Mouse (Mus musculus) hindbrain, embryonic 16.5 days (tissue): Measurements from ENCODE around the gene Ly86. TPM values are rescaled to one million over a fixed set of nuclear protein-coding genes. Genes with fewer than 3 reads are reported as not detected.

Experiments
- ATAC-seq: fragments of 200-750 bp; cut with Nextera tagmentation; 2 replicates; pipeline ENCODE4 v1.8.0; 2017; ENCODE audit warnings: moderate TSS enrichment, moderate library complexity
- H3K27ac ChIP-seq: fragments of 300-500 bp; sonication (generic); 2 replicates; pipeline ENCODE4 v1.5.1; 2014; ENCODE audit warnings: low read depth, mild to moderate bottlenecking, control low read depth, low read length, moderate library complexity
- H3K27me3 ChIP-seq: fragments of 300-500 bp; sonication (generic); replicated peaks from 2 replicates; pipeline ENCODE4 v1.6.1; 2014; ENCODE audit warnings: low read length; ENCODE audit not compliant: control insufficient read depth, insufficient read depth
- H3K36me3 ChIP-seq: fragments of 300-500 bp; sonication (generic); 2 replicates; pipeline ENCODE4 v1.6.1; 2014; ENCODE audit warnings: mild to moderate bottlenecking, low read length, moderate library complexity, mixed read lengths; ENCODE audit not compliant: control insufficient read depth, insufficient read depth
- H3K4me1 ChIP-seq: fragments of 300-500 bp; sonication (generic); 2 replicates; pipeline ENCODE4 v1.6.1; 2014; ENCODE audit warnings: low read depth, low read length; ENCODE audit not compliant: control insufficient read depth, insufficient read depth
- H3K4me2 ChIP-seq: fragments of 300-500 bp; sonication (generic); 2 replicates; pipeline ENCODE4 v1.6.1; 2014; ENCODE audit warnings: mild to moderate bottlenecking, low read length, control low read depth, moderate library complexity
- H3K4me3 ChIP-seq: fragments of 300-500 bp; sonication (generic); 2 replicates; pipeline ENCODE4 v1.5.1; 2014; ENCODE audit warnings: mild to moderate bottlenecking, low read length, control low read depth, moderate library complexity
- H3K9ac ChIP-seq: fragments of 300-500 bp; sonication (generic); 2 replicates; pipeline ENCODE4 v1.6.1; 2014; ENCODE audit warnings: low read depth, mild to moderate bottlenecking, control low read depth, low read length, moderate library complexity
- H3K9me3 ChIP-seq: fragments of 300-500 bp; sonication (generic); 2 replicates; pipeline ENCODE4 v1.6.1; 2014; ENCODE audit warnings: mild to moderate bottlenecking, low read length, moderate library complexity; ENCODE audit not compliant: control insufficient read depth
- WGBS: fragments of 180-500 bp; shearing (Covaris S2); extraction: QIAGEN DNeasy Blood & Tissue Kit; methylation state at CpG from one replicate; pipeline ENCODE4 v1.1.7; 2014; 5-methylcytosine and 5-hydroxymethylcytosine counted together
- polyA plus RNA-seq: library from polyadenylated mRNA; unstranded; fragments of >200 nt; fragmentation: Nextera tagmentation; extraction: Ambion mirVana; gene quantifications from 2 replicates; pipeline ENCODE4 v1.2.1, GENCODE M21; 2015

Gene Ly86
- polyA plus RNA-seq, 1 experiment from 2014 or later = 9.2 TPM

DNA sequence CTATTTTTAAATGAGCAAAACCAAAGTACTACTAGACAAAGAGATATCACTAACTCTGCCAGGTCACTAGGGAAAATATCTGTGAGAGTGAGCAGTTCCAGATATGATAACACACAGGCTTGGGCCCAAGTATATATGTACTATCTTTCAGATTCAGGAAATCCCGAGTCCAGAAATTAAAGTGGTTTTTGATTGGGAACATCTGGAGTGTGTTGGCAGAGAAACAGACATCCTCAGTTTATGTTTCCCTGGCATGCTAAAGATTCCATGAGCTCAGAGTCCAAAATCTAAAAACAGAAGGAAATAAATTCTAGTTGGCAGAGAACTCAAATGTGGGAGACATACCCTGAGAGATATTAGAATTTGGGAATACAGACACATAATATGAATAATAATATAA is 16.2 kb downstream of the Ly86 start:
- no peak overlapping the region for H3K4me3 ChIP-seq
- no peaks in the 10 kb centered on the region for H3K27me3 ChIP-seq
- H3K27ac ChIP-seq = no peak overlapping the region
- no peak overlapping the region for H3K4me2 ChIP-seq
- ATAC-seq = no peak
- H3K36me3 ChIP-seq = no peaks in the 10 kb centered on the region
- H3K4me1 ChIP-seq = no peaks in the 10 kb centered on the region
- H3K9ac ChIP-seq = no peak overlapping the region
- no peaks in the 10 kb centered on the region for H3K9me3 ChIP-seq
- 62% methylated on average over 1 of the region's 1 CpGs for WGBS

DNA sequence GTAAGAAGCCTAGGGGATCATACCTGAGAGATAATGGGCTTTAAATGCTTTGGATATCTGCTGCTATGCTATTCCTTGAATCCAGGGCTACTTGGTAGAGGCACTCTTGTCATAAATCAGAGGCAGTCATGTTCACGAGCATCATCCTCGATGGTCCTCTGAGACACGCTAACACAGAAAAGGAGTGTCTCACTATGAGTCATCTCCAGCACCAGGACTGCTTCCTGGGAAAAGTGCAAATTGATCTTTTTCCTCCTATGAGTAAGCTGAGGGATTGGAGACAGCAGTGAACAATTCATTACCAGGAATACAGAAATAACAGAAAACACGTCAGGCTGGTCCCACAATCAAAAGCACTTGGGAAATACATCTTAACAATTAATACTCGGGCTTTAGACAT is 19.3 kb downstream of the Ly86 start:
- Histone ChIP-seq H3K36me3 (no peaks in the 10 kb centered on the region), H3K27ac (no peak overlapping the region), H3K4me2 (no peak overlapping the region), H3K4me3 (no peak overlapping the region), H3K9me3 (no peaks in the 10 kb centered on the region), H3K9ac (no peak overlapping the region), H3K27me3 (no peaks in the 10 kb centered on the region), H3K4me1 (no peaks in the 10 kb centered on the region)
- ATAC-seq = no peak
- 75% methylated on average over 5 of the region's 5 CpGs for WGBS

DNA sequence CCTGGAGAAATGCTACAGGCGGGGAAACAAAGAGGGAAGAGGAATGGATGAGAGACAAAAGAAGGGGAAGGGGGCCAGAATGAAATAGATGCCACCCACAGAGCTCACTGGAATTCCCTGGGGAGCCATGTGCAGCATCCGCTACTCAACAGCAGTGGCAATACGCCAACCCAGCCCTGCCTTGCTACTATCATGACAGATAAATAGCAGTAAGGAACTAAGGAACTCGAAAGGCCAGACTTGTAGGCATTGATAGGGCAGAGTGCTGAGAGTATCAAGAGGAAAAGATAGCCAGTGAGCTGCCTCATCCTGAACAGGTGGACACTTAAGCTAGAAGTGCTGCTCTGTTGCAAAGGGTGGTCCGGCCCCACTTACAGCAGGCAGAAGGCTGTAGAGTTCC is 31.4 kb downstream of the Ly86 start:
- no peak for ATAC-seq
- H3K4me3 ChIP-seq = no peak overlapping the region
- H3K27ac ChIP-seq = no peak overlapping the region
- no peaks in the 10 kb centered on the region for H3K27me3 ChIP-seq
- WGBS = 47% methylated on average over 5 of the region's 5 CpGs
- H3K4me2 ChIP-seq = no peak overlapping the region
- H3K4me1 ChIP-seq = no peaks in the 10 kb centered on the region
- no peaks in the 10 kb centered on the region for H3K36me3 ChIP-seq
- H3K9ac ChIP-seq = no peak overlapping the region
- no peaks in the 10 kb centered on the region for H3K9me3 ChIP-seq

DNA sequence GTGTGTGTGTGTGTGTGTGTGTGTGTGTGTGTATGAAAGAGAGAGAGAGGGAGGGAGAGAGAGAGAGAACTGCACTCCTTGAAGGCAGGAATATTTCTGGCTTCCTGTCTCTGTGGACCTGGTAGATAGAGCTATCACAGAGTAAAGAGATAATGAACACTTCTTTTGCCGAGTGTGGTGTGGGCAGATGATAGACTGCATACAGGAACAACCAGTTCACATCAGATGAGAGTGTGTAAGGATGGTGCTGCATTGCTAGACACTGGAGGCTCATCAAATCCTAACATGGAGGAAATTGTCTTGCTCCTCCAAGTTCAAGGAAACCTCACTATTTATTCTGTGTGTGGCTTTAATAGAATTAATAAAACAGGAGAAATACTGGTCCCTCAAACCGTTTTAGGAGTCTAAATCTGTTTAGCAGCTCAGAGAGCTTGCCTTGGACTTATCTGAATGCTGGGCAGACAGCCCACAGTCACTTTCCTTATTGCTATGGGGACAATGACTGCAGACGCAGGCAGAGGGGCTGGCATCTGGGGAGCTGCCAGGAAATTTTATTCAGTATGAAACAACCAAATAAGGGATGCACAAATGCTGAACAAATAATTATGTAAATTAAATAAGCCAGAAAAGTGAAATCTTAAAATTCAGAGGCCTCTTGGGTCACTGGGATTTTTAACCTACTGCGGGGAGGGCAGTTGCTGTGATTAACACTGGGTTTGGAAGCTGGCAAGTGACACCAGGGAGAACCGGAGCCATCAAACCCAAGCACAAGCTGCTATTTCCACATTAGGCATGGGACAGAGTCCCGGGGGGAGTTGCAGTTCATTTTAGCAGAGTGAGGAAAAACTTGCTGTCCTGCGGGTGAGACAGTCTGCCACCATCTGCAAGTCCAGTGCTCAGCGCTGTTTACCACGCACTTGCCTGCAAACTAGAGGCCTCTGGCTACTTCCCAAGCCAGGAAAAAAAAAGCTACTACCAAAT is 43.5 kb downstream of the Ly86 start:
- peak overlapping the region; percentile 71 for H3K27ac ChIP-seq
- peak overlapping the region; percentile 35 for H3K4me2 ChIP-seq
- H3K4me3 ChIP-seq = no peak overlapping the region
- peaks cover 16% of the 10 kb centered on the region for H3K4me1 ChIP-seq
- no peaks in the 10 kb centered on the region for H3K27me3 ChIP-seq
- no peaks in the 10 kb centered on the region for H3K9me3 ChIP-seq
- no peak overlapping the region for H3K9ac ChIP-seq
- no peaks in the 10 kb centered on the region for H3K36me3 ChIP-seq
- 25% methylated on average over 9 of the region's 9 CpGs for WGBS
- peak; percentile 91 for ATAC-seq

DNA sequence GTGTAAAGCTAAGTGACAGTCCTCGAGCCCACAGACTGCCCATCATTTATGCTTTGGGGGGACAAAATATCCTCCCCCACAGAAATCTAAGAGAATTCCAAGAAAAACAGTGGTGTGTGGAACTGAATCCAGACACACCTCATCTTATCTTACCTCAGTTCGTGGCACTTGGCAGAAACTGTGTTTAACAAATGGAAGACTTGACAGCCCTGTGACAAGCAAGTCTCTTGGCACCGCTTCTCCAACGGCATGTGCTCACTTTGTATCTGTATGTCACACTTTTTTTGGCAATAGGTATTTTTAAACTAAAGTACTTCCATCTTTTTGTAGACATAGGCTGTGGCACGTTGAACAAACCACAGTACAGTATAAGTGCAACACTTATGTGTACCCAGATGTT is 44.3 kb downstream of the Ly86 start:
- Histone ChIP-seq H3K4me3 (no peak overlapping the region), H3K27ac (peak overlapping the region; percentile 71), H3K27me3 (no peaks in the 10 kb centered on the region), H3K9ac (no peak overlapping the region), H3K4me1 (peaks cover 16% of the 10 kb centered on the region), H3K4me2 (peak overlapping the region; percentile 35; the same call in 1 of the 2 replicates), H3K36me3 (no peaks in the 10 kb centered on the region), H3K9me3 (no peaks in the 10 kb centered on the region)
- 57% methylated on average over 5 of the region's 5 CpGs for WGBS
- ATAC-seq = no peak

DNA sequence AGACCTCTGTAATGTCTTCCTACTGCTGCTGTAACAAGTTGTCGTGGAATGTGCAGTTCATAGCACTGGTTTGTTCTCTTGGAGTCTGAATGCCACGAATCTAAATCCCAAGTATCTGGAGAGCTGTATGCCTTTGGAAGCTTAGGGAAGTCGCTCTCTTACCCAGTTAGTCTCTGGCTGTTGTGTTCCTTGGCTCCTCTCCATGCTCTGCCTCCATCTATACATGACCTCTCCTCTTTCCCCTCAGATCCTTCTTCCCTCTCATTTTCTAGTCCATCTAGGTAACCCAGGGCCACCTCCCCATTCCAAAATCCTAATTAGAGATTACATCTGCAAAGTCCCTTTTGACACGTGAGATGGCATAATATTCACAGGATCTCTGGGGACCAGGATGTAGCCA is 53.8 kb downstream of the Ly86 start:
- 83% methylated on average over 4 of the region's 4 CpGs for WGBS
- no peak for ATAC-seq
- Histone ChIP-seq H3K9ac (no peak overlapping the region), H3K4me1 (no peaks in the 10 kb centered on the region), H3K4me2 (no peak overlapping the region), H3K9me3 (no peaks in the 10 kb centered on the region), H3K36me3 (no peaks in the 10 kb centered on the region), H3K4me3 (no peak overlapping the region), H3K27ac (no peak overlapping the region), H3K27me3 (no peaks in the 10 kb centered on the region)

DNA sequence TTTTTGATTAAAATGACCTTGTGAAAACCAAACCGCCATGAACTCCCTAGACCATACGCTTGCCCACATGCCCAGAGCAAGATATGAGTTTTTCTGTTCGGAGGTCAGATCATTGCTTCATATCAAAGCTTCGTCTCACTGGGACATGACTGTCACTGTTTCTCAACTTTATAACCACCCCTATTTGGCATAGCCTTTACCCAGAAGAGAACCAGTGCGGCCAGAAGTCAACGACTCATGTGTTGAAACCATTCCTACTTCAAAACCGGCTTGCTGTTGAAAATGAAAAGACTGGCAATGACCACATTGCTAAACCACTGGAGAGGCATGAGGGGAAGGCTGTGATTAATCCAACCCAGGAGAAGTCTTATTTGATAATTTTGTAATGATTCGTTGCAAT is 54.3 kb downstream of the Ly86 start:
- H3K27ac ChIP-seq = no peak overlapping the region
- H3K36me3 ChIP-seq = no peaks in the 10 kb centered on the region
- no peak overlapping the region for H3K9ac ChIP-seq
- no peak overlapping the region for H3K4me2 ChIP-seq
- no peaks in the 10 kb centered on the region for H3K9me3 ChIP-seq
- WGBS = 90% methylated on average over 8 of the region's 8 CpGs
- no peak for ATAC-seq
- no peaks in the 10 kb centered on the region for H3K4me1 ChIP-seq
- no peaks in the 10 kb centered on the region for H3K27me3 ChIP-seq
- no peak overlapping the region for H3K4me3 ChIP-seq

DNA sequence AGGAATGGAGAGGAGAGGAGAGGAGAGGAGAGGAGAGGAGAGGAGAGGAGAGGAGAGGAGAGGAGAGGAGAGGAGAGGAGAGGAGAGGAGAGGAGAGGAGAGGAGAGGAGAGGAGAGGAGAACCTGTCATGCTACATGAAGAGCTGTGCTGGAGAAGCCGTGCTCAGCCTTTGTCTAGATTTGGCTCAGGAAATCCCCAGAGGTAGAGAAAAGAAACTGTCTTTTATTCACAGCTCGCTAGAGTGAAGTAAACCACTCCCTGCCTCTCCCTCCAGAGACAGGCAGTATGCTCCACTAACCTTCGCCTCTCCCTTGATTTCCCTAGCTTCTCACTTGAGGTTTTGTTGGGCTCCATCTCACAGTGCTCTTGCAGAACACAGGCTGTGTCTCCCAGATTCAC is 57.4 kb downstream of the Ly86 start:
- H3K27me3 ChIP-seq = no peaks in the 10 kb centered on the region
- no peak overlapping the region for H3K4me3 ChIP-seq
- H3K4me1 ChIP-seq = no peaks in the 10 kb centered on the region
- H3K9me3 ChIP-seq = no peaks in the 10 kb centered on the region
- H3K4me2 ChIP-seq = no peak overlapping the region
- no peaks in the 10 kb centered on the region for H3K36me3 ChIP-seq
- H3K27ac ChIP-seq = no peak overlapping the region
- ATAC-seq = no peak
- WGBS = 25% methylated on average over 3 of the region's 3 CpGs
- H3K9ac ChIP-seq = no peak overlapping the region

DNA sequence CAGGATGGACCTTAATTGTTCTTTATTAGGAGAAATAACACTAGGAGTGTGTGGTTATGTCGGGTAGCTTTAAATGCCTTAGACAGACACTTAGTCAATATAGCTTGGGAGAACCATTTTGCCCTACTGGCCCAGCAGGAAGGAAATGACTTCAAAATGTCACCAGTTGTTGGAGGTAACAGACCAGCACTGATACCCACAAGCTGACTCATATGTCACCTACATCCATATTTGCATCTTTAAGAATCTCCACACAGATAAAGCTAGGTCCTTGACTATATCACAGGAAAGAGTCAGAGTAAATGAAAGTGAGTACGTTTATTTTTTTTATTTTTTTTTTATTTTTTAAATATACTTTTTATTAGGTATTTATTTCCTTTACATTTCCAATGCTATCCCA is 58.7 kb downstream of the Ly86 start:
- no peak overlapping the region for H3K4me3 ChIP-seq
- no peak for ATAC-seq
- H3K27ac ChIP-seq = no peak overlapping the region
- H3K36me3 ChIP-seq = no peaks in the 10 kb centered on the region
- H3K27me3 ChIP-seq = no peaks in the 10 kb centered on the region
- no peak overlapping the region for H3K4me2 ChIP-seq
- no peaks in the 10 kb centered on the region for H3K9me3 ChIP-seq
- no peak overlapping the region for H3K9ac ChIP-seq
- no peaks in the 10 kb centered on the region for H3K4me1 ChIP-seq
- WGBS = 90% methylated on average over 2 of the region's 2 CpGs
